Mouse (Mus musculus): Measurements from ENCODE around the gene Xrcc4.

Gene Xrcc4

DNA sequence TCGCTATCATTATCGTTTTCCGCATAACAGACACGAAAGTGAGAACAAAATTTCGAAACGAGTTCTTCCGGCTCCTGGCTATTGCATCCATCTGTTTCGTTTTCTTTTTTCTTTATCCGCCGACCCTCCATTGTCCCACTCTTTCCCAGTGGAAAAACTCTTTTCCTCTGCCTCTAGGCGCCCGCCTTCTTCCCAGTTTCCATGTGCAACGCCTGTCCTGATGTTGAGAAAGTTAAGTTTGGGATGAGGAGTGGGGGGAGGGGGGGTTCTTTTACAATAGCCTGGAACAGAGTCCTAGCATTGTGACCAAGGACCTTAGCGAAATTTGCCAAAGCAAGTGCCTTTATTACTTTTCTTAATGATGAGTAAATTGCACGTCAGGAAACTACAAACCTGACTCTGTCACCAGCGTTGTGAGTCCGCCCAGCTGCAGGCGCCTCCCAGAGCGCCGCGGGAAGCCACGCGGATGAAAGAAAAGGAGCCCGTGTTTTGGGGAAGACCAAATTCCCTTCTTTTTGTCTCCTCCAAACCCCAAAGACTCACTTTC is 349.6 kb downstream of the Xrcc4 start:
- no peak for DNase-seq (ENCODE audit: low read depth, low spot score)

DNA sequence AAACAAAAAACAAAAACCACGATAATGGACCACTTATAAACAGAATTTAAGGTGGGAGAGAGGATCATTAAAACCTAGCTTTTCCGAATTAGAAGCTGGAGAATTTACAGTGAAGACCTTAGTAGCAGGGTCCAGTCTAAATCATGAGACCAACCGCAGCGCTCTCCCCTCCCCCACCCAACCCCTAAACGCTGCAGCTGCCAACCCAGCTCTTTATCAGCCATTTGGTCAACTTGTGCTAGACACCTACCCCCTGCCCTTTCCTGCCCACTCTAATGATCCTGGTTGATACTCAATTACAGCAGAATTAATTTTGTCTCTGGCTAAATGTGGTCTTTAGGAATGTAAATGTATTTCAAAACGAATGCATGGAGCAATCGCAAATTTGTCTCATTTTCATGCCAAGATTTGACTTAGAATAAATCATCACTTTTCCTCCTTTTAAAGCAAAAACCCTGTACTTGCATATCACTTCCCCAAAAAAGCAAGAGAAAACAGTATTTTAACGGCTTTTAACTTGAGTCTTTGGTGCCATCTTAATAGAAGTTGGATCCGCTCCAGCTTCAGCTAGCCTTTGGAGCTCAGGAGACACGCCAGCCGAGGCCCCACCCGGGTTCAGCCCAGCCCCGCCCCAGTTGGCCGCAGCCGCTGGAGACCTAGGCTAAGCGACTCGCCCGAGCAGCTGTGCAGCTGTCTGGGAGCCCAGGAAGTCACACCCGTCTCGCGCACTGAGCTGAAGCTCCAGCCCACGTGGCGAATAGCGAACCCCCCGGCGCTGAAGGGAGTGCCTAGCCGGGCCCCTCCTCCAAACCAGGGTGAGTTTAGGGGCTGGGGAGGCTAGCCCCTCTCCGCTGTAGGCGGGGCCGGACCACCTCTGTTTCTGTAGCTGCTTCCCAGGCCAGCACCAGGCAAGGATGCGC is 350.4 kb downstream of the Xrcc4 start:
- no peak for DNase-seq (ENCODE audit: low read depth, low spot score)

DNA sequence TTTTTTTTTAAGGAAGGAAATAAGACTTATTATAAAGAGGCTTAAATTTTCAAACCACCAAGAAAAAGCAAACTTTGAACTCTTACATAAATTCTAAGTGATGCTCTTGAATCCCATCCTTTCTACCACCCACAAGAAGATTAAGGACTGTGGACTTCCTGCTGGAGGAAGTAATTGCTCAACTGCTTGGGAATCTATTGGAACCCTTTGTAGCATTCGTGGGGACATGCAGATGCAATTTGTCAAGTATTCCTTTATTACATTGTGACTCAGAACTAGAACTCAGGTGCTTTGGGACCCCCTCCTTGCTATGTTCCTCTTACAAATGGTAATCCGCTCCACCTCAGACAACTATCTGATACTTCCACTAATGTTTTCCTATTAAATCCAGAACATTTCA is 351.1 kb downstream of the Xrcc4 start:
- no peak for DNase-seq (ENCODE audit: low read depth, low spot score)

DNA sequence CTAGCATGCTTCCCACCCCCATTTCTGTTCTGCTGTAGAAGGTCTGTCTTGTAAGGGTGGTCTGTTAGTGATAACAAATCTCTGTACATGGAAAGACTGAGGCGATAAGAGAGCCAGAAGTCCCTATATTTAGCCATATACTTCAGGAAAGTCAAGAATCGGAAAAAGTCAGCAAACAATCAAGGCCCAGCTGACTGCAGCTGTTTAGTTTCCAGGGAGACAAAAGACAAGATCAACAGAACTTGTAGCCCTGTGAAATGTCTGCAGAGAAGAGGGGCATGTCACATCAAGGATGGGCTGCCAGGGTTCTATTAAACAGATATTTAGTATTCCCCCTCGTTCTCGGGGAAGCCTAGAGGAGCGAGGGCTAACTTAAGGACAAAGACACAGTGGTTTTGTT is 354.3 kb downstream of the Xrcc4 start:
- no peak for DNase-seq (ENCODE audit: low read depth, low spot score)

DNA sequence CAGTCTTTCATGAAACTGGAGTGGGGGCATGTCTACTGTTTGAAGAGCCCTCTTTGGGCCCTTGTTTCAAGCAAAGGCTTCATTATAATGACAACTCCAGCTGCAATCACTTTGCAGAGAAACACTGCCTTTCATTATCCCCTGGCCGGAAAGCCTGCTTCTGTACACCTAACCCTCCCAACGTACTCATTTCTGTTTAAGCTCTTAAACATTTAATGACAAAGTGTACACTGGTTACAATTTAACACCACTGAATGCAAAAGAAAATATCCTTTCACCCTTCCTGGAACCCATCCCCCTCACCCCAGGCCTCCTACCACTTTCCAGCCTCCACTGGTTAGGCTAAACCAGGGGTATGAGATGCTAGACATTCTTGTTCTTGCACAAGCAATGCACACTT is 362.9 kb downstream of the Xrcc4 start:
- DNase-seq (ENCODE audit: low read depth, low spot score), result no peak
